Mouse (Mus musculus) CD4-positive, CD25-positive, alpha-beta regulatory T cell, adult 9 weeks (primary cell): ENCODE results near the gene Scgb2b26. TPM values are rescaled to one million over a fixed set of nuclear protein-coding genes. Genes with fewer than 3 reads are reported as not detected.

Experiments used
- polyA plus RNA-seq: library from polyadenylated mRNA; unstranded; fragments of 100-300 nt; shearing (Covaris generic); gene quantifications from one replicate; pipeline ENCODE4 v1.2.1, GENCODE M21; 2017

Gene Scgb2b26
- not detected for polyA plus RNA-seq

GRCm38 (mm10) chr7:33944940-33945339 lies at the start of gene Scgb2b26:
Gene Scgb2b26 (minus strand): TSS chr7:33945040.

Other genes starting within 250 kb of the Scgb2b26 start
- gene Scgb2b24, start 205.7 kb downstream of the Scgb2b26 start, polyA plus RNA-seq: not detected
- not detected for gene Scgb1b24, start 201.2 kb downstream of the Scgb2b26 start, polyA plus RNA-seq
- not detected for gene Scgb2b27, start 68.9 kb upstream of the Scgb2b26 start, polyA plus RNA-seq
- not detected for gene Scgb1b27, start 76.4 kb upstream of the Scgb2b26 start, polyA plus RNA-seq
- not detected for gene Scgb1b30, start 150.4 kb upstream of the Scgb2b26 start, polyA plus RNA-seq
- gene Wtip, start 188.2 kb upstream of the Scgb2b26 start, polyA plus RNA-seq: not detected
- gene Uba2, start 224.6 kb upstream of the Scgb2b26 start, polyA plus RNA-seq: 135 TPM